Comparison of ENCODE assay signal across 24 mouse cellular contexts in genomic region chr4:105356616-105357015, GRCm38 (mm10).
A peak's percentile ranks its signal among the peaks of the same experiment; 100 is the strongest.
DNase-seq lines count a peak whose midpoint lies in the region; ATAC-seq lines count a peak whose summit lies in the region.
"Had no signal": no experiment of that assay in that cellular context is flagged by ENCODE, and none has a peak within 500 bp of the region (broad histone marks: within the 10 kb centered on the region; RNA-seq: fewer than 3 reads in every experiment).

No protein-coding gene starts in this region.

- no peaks in the 10 kb centered on the region for H3K36me3 ChIP-seq in forebrain, embryonic 10.5 days (replicated peaks)
- H3K36me3 ChIP-seq in forebrain, embryonic 11.5 days (ENCODE audit: control insufficient read depth, insufficient read depth, low read length): no peaks in the 10 kb centered on the region
- H3K36me3 ChIP-seq in liver, embryonic 11.5 days (ENCODE audit: control insufficient read depth, insufficient read depth, low read length): no peaks in the 10 kb centered on the region
- no peaks in the 10 kb centered on the region for H3K36me3 ChIP-seq in neural tube, embryonic 13.5 days
- H3K36me3 ChIP-seq: embryonic facial prominence, embryonic 12.5 days; liver, embryonic 12.5 days had no signal

- DNase-seq in forebrain, embryonic 10.5 days (ENCODE audit: extremely low spot score, low spot score): no peak
- no peak for DNase-seq in forebrain, embryonic 11.5 days (ENCODE audit: low spot score)
- peak; percentile 24 for DNase-seq in liver, embryonic 11.5 days (ENCODE audit: low spot score)
- DNase-seq in liver: no peak
- DNase-seq in embryo, embryonic 10.5 days (ENCODE audit: low spot score): peak; percentile 53
- DNase-seq in spleen, adult 12 weeks (ENCODE audit: low spot score): no peak
- DNase-seq: adrenal gland, postnatal 10 days; cerebellum, adult 8-10 months; cerebellum, postnatal 36 days; gastrocnemius, postnatal 36 days; heart, postnatal 36 days; kidney, adult 11 months; lung, adult 18-20 months; lung, postnatal 10 days; right cerebral cortex, adult 18-20 months; right cerebral cortex, postnatal 4 days; thymus, adult 18-20 months; thymus, postnatal 4 days had no signal

- no peak overlapping the region for H3K9ac ChIP-seq in forebrain, embryonic 11.5 days (ENCODE audit: low read length)
- no peak overlapping the region for H3K9ac ChIP-seq in liver, embryonic 11.5 days (ENCODE audit: low read depth, low read length)
- no peak overlapping the region for H3K9ac ChIP-seq in neural tube, embryonic 13.5 days
- H3K9ac ChIP-seq: embryonic facial prominence, embryonic 12.5 days; forebrain, embryonic 13.5 days; liver, embryonic 12.5 days had no signal

- WGBS in forebrain, embryonic 10.5 days: 49% methylated on average over 3 of the region's 3 CpGs
- WGBS in forebrain, embryonic 11.5 days: 41% methylated on average over 3 of the region's 3 CpGs
- WGBS in liver, embryonic 11.5 days: 71% methylated on average over 3 of the region's 3 CpGs
- WGBS in neural tube, embryonic 13.5 days: 14% methylated on average over 3 of the region's 3 CpGs

- no peak for ATAC-seq in forebrain, embryonic 11.5 days (replicated peaks; ENCODE audit: low FRiP score)
- no peak for ATAC-seq in liver, embryonic 11.5 days (replicated peaks; ENCODE audit: low FRiP score)
- ATAC-seq in neural tube, embryonic 13.5 days (ENCODE audit: low read depth): no peak
- ATAC-seq: forebrain, embryonic 13.5 days; liver, embryonic 12.5 days; midbrain, embryonic 16.5 days had no signal

- no peak overlapping the region for H3K4me2 ChIP-seq in forebrain, embryonic 11.5 days (ENCODE audit: low read depth, low read length, severe bottlenecking)
- H3K4me2 ChIP-seq in liver, embryonic 11.5 days: no peak overlapping the region
- no peak overlapping the region for H3K4me2 ChIP-seq in neural tube, embryonic 13.5 days
- H3K4me2 ChIP-seq: embryonic facial prominence, embryonic 12.5 days; forebrain, embryonic 13.5 days; liver, embryonic 12.5 days had no signal

- H3K27ac ChIP-seq in forebrain, embryonic 10.5 days: peak overlapping the region; percentile 64
- no peak overlapping the region for H3K27ac ChIP-seq in forebrain, embryonic 11.5 days (ENCODE audit: low read depth, low read length)
- H3K27ac ChIP-seq in liver, embryonic 11.5 days (ENCODE audit: low read depth, low read length): no peak overlapping the region
- 0 out of 2 replicates have a peak overlapping the region, but pooled peaks have one; percentile 18 for H3K27ac ChIP-seq in neural tube, embryonic 13.5 days (replicated peaks)
- H3K27ac ChIP-seq: embryonic facial prominence, embryonic 12.5 days; forebrain, embryonic 13.5 days; kidney, postnatal 0 days; liver, embryonic 12.5 days had no signal

- no peaks in the 10 kb centered on the region for H3K9me3 ChIP-seq in forebrain, embryonic 10.5 days
- no peaks in the 10 kb centered on the region for H3K9me3 ChIP-seq in forebrain, embryonic 11.5 days (ENCODE audit: control insufficient read depth, low read length)
- H3K9me3 ChIP-seq in liver, embryonic 11.5 days (ENCODE audit: control insufficient read depth, low read length): no peaks in the 10 kb centered on the region
- H3K9me3 ChIP-seq in neural tube, embryonic 13.5 days: no peaks in the 10 kb centered on the region
- H3K9me3 ChIP-seq: embryonic facial prominence, embryonic 12.5 days; forebrain, embryonic 13.5 days; liver, embryonic 12.5 days had no signal

- H3K4me3 ChIP-seq in forebrain, embryonic 10.5 days: no peak overlapping the region
- no peak overlapping the region for H3K4me3 ChIP-seq in forebrain, embryonic 11.5 days (ENCODE audit: low read depth, low read length)
- no peak overlapping the region for H3K4me3 ChIP-seq in liver, embryonic 11.5 days (ENCODE audit: low read depth, low read length)
- no peak overlapping the region for H3K4me3 ChIP-seq in neural tube, embryonic 13.5 days
- H3K4me3 ChIP-seq: embryonic facial prominence, embryonic 12.5 days; forebrain, embryonic 13.5 days; liver, embryonic 12.5 days had no signal

- no peaks in the 10 kb centered on the region for H3K27me3 ChIP-seq in forebrain, embryonic 10.5 days (ENCODE audit: poor library complexity, severe bottlenecking)
- H3K27me3 ChIP-seq in forebrain, embryonic 11.5 days (ENCODE audit: control insufficient read depth, insufficient read depth, low read length): no peaks in the 10 kb centered on the region
- H3K27me3 ChIP-seq in liver, embryonic 11.5 days (replicated peaks; ENCODE audit: control insufficient read depth, insufficient read depth, low read length): no peaks in the 10 kb centered on the region
- H3K27me3 ChIP-seq in neural tube, embryonic 13.5 days: no peaks in the 10 kb centered on the region
- H3K27me3 ChIP-seq: embryonic facial prominence, embryonic 12.5 days; forebrain, embryonic 13.5 days; liver, embryonic 12.5 days had no signal

- H3K4me1 ChIP-seq in forebrain, embryonic 10.5 days: peaks cover 25% of the 10 kb centered on the region
- no peaks in the 10 kb centered on the region for H3K4me1 ChIP-seq in forebrain, embryonic 11.5 days (replicated peaks; ENCODE audit: control insufficient read depth, insufficient read depth, low read length)
- no peaks in the 10 kb centered on the region for H3K4me1 ChIP-seq in liver, embryonic 11.5 days (replicated peaks; ENCODE audit: control insufficient read depth, insufficient read depth, low read length)
- H3K4me1 ChIP-seq in neural tube, embryonic 13.5 days (replicated peaks): peaks cover 17% of the 10 kb centered on the region
- H3K4me1 ChIP-seq: liver, embryonic 12.5 days had no signal

Comparison
In these comparisons a context has a peak if more than half of its experiments do, and no peak if none do; other contexts are left out.
1. DNase-seq: peak in liver, embryonic 11.5 days (single experiment) and embryo, embryonic 10.5 days (single experiment); none in forebrain, embryonic 10.5 days (single experiment), forebrain, embryonic 11.5 days (single experiment), liver (single experiment) and spleen, adult 12 weeks (single experiment).
2. H3K27ac ChIP-seq: peak in forebrain, embryonic 10.5 days (single experiment) and neural tube, embryonic 13.5 days (single experiment); none in forebrain, embryonic 11.5 days (single experiment) and liver, embryonic 11.5 days (single experiment).